Mouse (Mus musculus): ENCODE data around the gene Tenm2.

- TF ChIP-seq CTCF (IDR thresholded peaks at IDR 0.05; ENCODE audit: control insufficient read depth, insufficient read depth, insufficient replicate concordance, low read depth, low read length), result no peak
- TF ChIP-seq POLR2A (IDR thresholded peaks at IDR 0.05; ENCODE audit: control insufficient read depth, low read depth, low read length), result no peak
Observed at GRCm38 (mm10) chr11:37075349-37075748, 160.4 kb downstream of the Tenm2 start.

All from testis, adult 2 months (tissue).